Mouse (Mus musculus) ES-Bruce4 (cell line): ENCODE results near the gene Anks1b.

Experiments
- CTCF ChIP-seq: IDR thresholded peaks from one replicate; pipeline ENCODE4 v1.8.1; 2011; ENCODE audit warnings: low read depth, low read length
- POLR2A ChIP-seq: IDR thresholded peaks from one replicate; pipeline ENCODE4 v1.8.1; 2011; ENCODE audit warnings: low read length; ENCODE audit not compliant: insufficient read depth

DNA sequence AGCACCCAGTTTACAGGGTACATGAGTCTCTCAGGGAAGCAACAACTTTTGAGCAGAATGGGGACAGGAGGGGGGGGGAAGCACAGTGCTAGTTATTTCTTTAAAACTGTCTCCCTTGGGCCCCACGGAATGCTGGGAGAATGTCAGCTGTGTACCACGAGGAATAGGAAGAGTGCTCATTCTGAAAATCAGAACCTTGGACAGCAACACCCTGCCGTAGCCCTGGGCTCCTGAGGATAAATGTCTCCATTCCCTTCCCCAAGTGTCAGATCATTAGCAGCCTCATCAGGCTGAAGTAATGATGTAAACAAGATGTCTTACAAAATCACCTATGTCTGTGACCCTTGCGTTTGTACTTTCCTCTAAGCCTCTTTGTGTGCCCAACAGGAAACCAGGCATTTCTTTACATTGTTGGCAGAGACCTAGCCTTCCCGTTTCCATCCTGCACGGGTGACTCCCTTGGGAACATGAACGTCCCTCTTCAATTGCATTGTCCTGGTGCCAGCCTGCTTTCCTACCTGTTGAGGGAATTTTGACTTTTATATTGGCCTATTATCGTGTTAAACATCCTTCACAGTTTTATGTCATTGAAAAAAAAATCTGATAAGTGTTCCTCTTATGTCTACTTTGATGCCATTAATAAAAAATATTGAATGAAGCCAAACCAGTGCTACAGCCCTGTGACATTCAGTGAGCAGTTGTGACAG lies 1007.7 kb downstream of the Anks1b start:
- no peak for TF ChIP-seq POLR2A
- TF ChIP-seq CTCF = no peak
